In the genomic region with DNA sequence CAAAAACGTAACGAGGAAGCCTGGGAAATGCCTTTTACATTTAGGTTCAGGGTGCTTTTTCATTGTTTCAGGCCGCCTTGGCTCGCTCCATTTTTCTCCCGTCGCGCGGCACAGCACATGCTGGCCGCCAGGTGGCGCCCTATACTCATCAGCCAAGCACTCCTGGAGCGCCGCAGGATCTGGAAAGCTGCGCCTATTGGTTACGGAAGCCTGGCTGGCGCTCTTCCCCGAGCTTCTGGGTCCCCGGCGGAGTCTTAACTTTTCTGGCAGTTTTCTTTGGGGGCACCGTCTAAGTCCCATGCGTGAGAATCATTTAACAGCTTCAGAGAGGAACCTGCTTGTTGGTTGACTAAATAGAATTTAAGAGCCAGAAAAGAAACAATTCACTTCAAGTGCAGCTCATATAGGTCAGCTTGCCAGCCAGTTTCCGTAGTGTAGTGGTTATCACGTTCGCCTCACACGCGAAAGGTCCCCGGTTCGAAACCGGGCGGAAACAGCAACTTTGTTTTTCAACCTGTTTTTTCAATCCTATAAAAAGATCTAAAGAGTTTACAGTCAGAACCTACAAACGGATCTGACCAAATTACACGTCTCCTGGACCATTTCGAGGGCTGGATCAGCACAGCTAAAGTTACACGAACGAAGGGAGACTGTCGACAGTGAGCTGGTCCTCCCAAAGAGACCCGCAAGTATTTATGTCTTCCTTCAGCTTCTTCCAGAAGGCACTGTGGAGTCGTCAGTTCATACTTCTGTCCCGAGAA, we compare ENCODE assay signal across 8 mouse cellular contexts. TPM values are rescaled to one million over a fixed set of nuclear protein-coding genes. Genes with fewer than 3 reads are reported as not detected.
A peak's percentile ranks its signal among the peaks of the same experiment; 100 is the strongest.
DNase-seq lines count a peak whose midpoint lies in the region; ATAC-seq and TF ChIP-seq lines count a peak whose summit lies in the region.

No protein-coding gene starts in this region.

- ATAC-seq in forebrain, embryonic 12.5 days (ENCODE audit: low FRiP score): peak; percentile 92
- ATAC-seq in heart, postnatal 0 days (ENCODE audit: insufficient read depth, low read depth): peak; percentile 89
- peak; percentile 87 for ATAC-seq in liver, embryonic 14.5 days (ENCODE audit: insufficient read depth)
- peak; percentile 91 for ATAC-seq in stomach, embryonic 15.5 days (ENCODE audit: insufficient read depth, low FRiP score, low read depth)

- peak overlapping the region; percentile 65 for H3K4me2 ChIP-seq in forebrain, embryonic 12.5 days
- peak overlapping the region; percentile 59 for H3K4me2 ChIP-seq in heart, postnatal 0 days (ENCODE audit: low read depth, low read length)
- H3K4me2 ChIP-seq in liver, embryonic 14.5 days (ENCODE audit: low read depth): peak overlapping the region; percentile 97
- peak overlapping the region; percentile 59 for H3K4me2 ChIP-seq in stomach, embryonic 15.5 days

- TF ChIP-seq EP300 in heart, postnatal 0 days (IDR thresholded peaks at IDR 0.05; ENCODE audit: low read depth): peak; percentile 73
- TF ChIP-seq EP300 in liver, embryonic 14.5 days (IDR thresholded peaks at IDR 0.05; ENCODE audit: low read depth): peak; percentile 13; the same call in 1 of the 2 replicates

- no peaks in the 10 kb centered on the region for H3K36me3 ChIP-seq in E14TG2a.4 (ENCODE audit: insufficient read depth, low read length)
- H3K36me3 ChIP-seq in forebrain, embryonic 12.5 days (replicated peaks): no peaks in the 10 kb centered on the region
- no peaks in the 10 kb centered on the region for H3K36me3 ChIP-seq in heart, postnatal 0 days (replicated peaks; ENCODE audit: control insufficient read depth, insufficient read depth, low read length)
- no peaks in the 10 kb centered on the region for H3K36me3 ChIP-seq in liver, embryonic 14.5 days (replicated peaks; ENCODE audit: control insufficient read depth, insufficient read depth, low read depth)
- H3K36me3 ChIP-seq in stomach, embryonic 15.5 days: no peaks in the 10 kb centered on the region

- WGBS in forebrain, embryonic 12.5 days: under 1% methylated on average over 38 of the region's 38 CpGs
- WGBS in heart, postnatal 0 days: under 1% methylated on average over 38 of the region's 38 CpGs
- WGBS in liver, embryonic 14.5 days (ENCODE audit: insufficient replicate concordance): under 1% methylated on average over 38 of the region's 38 CpGs
- under 1% methylated on average over 38 of the region's 38 CpGs for WGBS in stomach, embryonic 15.5 days

- no peaks in the 10 kb centered on the region; the same call in 1 of the 2 replicates for H3K27me3 ChIP-seq in E14TG2a.4 (ENCODE audit: insufficient read depth, low read length)
- peaks cover 7% of the 10 kb centered on the region; the same call in 1 of the 2 replicates for H3K27me3 ChIP-seq in forebrain, embryonic 12.5 days
- H3K27me3 ChIP-seq in heart, postnatal 0 days (ENCODE audit: control insufficient read depth, insufficient read depth, low read length): no peaks in the 10 kb centered on the region
- no peaks in the 10 kb centered on the region for H3K27me3 ChIP-seq in liver, embryonic 14.5 days (ENCODE audit: control insufficient read depth, insufficient read depth, low read length)
- H3K27me3 ChIP-seq in stomach, embryonic 15.5 days (replicated peaks): no peaks in the 10 kb centered on the region

- H3K4me3 ChIP-seq in E14TG2a.4 (replicated peaks; ENCODE audit: low read length): peak overlapping the region; percentile 84
- H3K4me3 ChIP-seq in forebrain, embryonic 12.5 days (replicated peaks): peak overlapping the region; percentile 54
- H3K4me3 ChIP-seq in heart, postnatal 0 days (ENCODE audit: low read depth, low read length): peak overlapping the region; percentile 64
- H3K4me3 ChIP-seq in liver, embryonic 14.5 days (ENCODE audit: insufficient read depth in 1 of 2, low read depth in 2 of 2, low read length in 2 of 2): peak overlapping the region; percentile 67 to 85
- peak overlapping the region; percentile 61 for H3K4me3 ChIP-seq in stomach, embryonic 15.5 days (replicated peaks)

- peak overlapping the region; percentile 77 for H3K27ac ChIP-seq in forebrain, embryonic 12.5 days
- H3K27ac ChIP-seq in heart, postnatal 0 days (ENCODE audit: low read depth): peak overlapping the region; percentile 78
- peak overlapping the region; percentile 82 for H3K27ac ChIP-seq in liver, embryonic 14.5 days
- peak overlapping the region; percentile 80 for H3K27ac ChIP-seq in stomach, embryonic 15.5 days

- H3K9ac ChIP-seq in forebrain, embryonic 12.5 days: peak overlapping the region; percentile 56
- H3K9ac ChIP-seq in heart, postnatal 0 days (replicated peaks; ENCODE audit: low read depth, low read length): peak overlapping the region; percentile 50
- H3K9ac ChIP-seq in liver, embryonic 14.5 days (replicated peaks): peak overlapping the region; percentile 80
- peak overlapping the region; percentile 3; the same call in 1 of the 2 replicates for H3K9ac ChIP-seq in stomach, embryonic 15.5 days

- H3K4me1 ChIP-seq in E14TG2a.4 (replicated peaks; ENCODE audit: low read depth, low read length): peaks cover 25% of the 10 kb centered on the region
- H3K4me1 ChIP-seq in forebrain, embryonic 12.5 days: peaks cover 17% of the 10 kb centered on the region
- H3K4me1 ChIP-seq in heart, postnatal 0 days (ENCODE audit: control insufficient read depth, insufficient read depth): peaks cover 6% of the 10 kb centered on the region; the same call in 1 of the 2 replicates
- H3K4me1 ChIP-seq in liver, embryonic 14.5 days (replicated peaks; ENCODE audit: control insufficient read depth in 2 of 2, insufficient read depth in 2 of 2, low read length in 1 of 2): peaks cover 22 to 26% of the 10 kb centered on the region in 2 experiments
- H3K4me1 ChIP-seq in stomach, embryonic 15.5 days: peaks cover 4% of the 10 kb centered on the region; the same call in 1 of the 2 replicates

- peak; percentile 91 for DNase-seq in c-Kit-positive CD71-positive TER-119-positive erythroid progenitor cells, embryonic 14.5 days (ENCODE audit: low spot score)
- DNase-seq in heart, postnatal 0 days (ENCODE audit: low spot score): peak; percentile 95
- DNase-seq in kidney, postnatal 36 days: peak; percentile 94 to 95
- DNase-seq in liver, embryonic 14.5 days (ENCODE audit: low read depth in 3 of 3, low spot score in 3 of 3): peak; percentile 86 to 91 (median 88)
- peak; percentile 97 for DNase-seq in neural tube, embryonic 10.5 days (ENCODE audit: extremely low spot score, low spot score)

- peaks cover 39% of the 10 kb centered on the region for H3K9me3 ChIP-seq in E14TG2a.4 (ENCODE audit: low read length)
- no peaks in the 10 kb centered on the region for H3K9me3 ChIP-seq in forebrain, embryonic 12.5 days
- H3K9me3 ChIP-seq in heart, postnatal 0 days (replicated peaks; ENCODE audit: control insufficient read depth, low read length): no peaks in the 10 kb centered on the region
- no peaks in the 10 kb centered on the region for H3K9me3 ChIP-seq in liver, embryonic 14.5 days (ENCODE audit: control insufficient read depth, low read length)
- no peaks in the 10 kb centered on the region for H3K9me3 ChIP-seq in stomach, embryonic 15.5 days

- peak; percentile 95 for TF ChIP-seq CTCF in E14TG2a.4 (conservative IDR thresholded peaks at IDR 0.05; ENCODE audit: low read length)
- peak; percentile 93 for TF ChIP-seq CTCF in heart, postnatal 0 days (IDR thresholded peaks at IDR 0.05; ENCODE audit: low read depth)
- peak; percentile 99 for TF ChIP-seq CTCF in liver, embryonic 14.5 days (IDR thresholded peaks at IDR 0.05; ENCODE audit: low read depth)

RNA-seq across cellular contexts. Expression of gene Cfap126, which starts 2.5 kb away (rescaled TPM):
- 3.9 and 5.2 TPM in 2 replicates for polyA plus RNA-seq in forebrain, embryonic 12.5 days (2016; fragmentation: Nextera tagmentation; extraction: Ambion mirVana)
- 3.7 TPM in 1 of 2 replicates, not detected in the other for total RNA-seq in heart, postnatal 0 days (2014; rRNA removed; ENCODE audit: low replicate concordance)
- 2.2 and 3.5 TPM in 2 replicates for polyA plus RNA-seq in heart, postnatal 0 days (2015; fragmentation: Nextera tagmentation; extraction: Ambion mirVana)
- polyA plus RNA-seq in liver, embryonic 14.5 days (2012; rRNA removed): 1.8 and 2.2 TPM in 2 replicates
- 1.9 and 2.6 TPM in 2 replicates for polyA plus RNA-seq in liver, embryonic 14.5 days (2014; fragmentation: Nextera tagmentation; extraction: Ambion mirVana)
- 1.6 and 2.9 TPM in 2 replicates for polyA plus RNA-seq in stomach, embryonic 15.5 days (2015; fragmentation: Nextera tagmentation; extraction: Ambion mirVana)

RNA-seq across cellular contexts. Expression of gene Sdhc, which starts 39.2 kb away (rescaled TPM):
- 218 and 236 TPM in 2 replicates for polyA plus RNA-seq in forebrain, embryonic 12.5 days (2016; fragmentation: Nextera tagmentation; extraction: Ambion mirVana)
- total RNA-seq in heart, postnatal 0 days (2014; rRNA removed; ENCODE audit: low replicate concordance): 875 and 891 TPM in 2 replicates
- 754 and 772 TPM in 2 replicates for polyA plus RNA-seq in heart, postnatal 0 days (2015; fragmentation: Nextera tagmentation; extraction: Ambion mirVana)
- polyA plus RNA-seq in liver, embryonic 14.5 days (2012; rRNA removed): 103 and 111 TPM in 2 replicates
- polyA plus RNA-seq in liver, embryonic 14.5 days (2014; fragmentation: Nextera tagmentation; extraction: Ambion mirVana): 147 and 165 TPM in 2 replicates
- polyA plus RNA-seq in stomach, embryonic 15.5 days (2015; fragmentation: Nextera tagmentation; extraction: Ambion mirVana): 258 and 282 TPM in 2 replicates

RNA-seq across cellular contexts. Expression of gene Mpz, which starts 39.3 kb away (rescaled TPM):
- polyA plus RNA-seq in forebrain, embryonic 12.5 days (2016; fragmentation: Nextera tagmentation; extraction: Ambion mirVana): 0.54 and 1.0 TPM in 2 replicates
- 1.6 and 2.0 TPM in 2 replicates for total RNA-seq in heart, postnatal 0 days (2014; rRNA removed; ENCODE audit: low replicate concordance)
- polyA plus RNA-seq in heart, postnatal 0 days (2015; fragmentation: Nextera tagmentation; extraction: Ambion mirVana): 0.05 and 0.49 TPM in 2 replicates
- polyA plus RNA-seq in liver, embryonic 14.5 days (2012; rRNA removed): 0.04 and 0.25 TPM in 2 replicates
- polyA plus RNA-seq in liver, embryonic 14.5 days (2014; fragmentation: Nextera tagmentation; extraction: Ambion mirVana): 0.14 TPM in 1 of 2 replicates, not detected in the other
- polyA plus RNA-seq in stomach, embryonic 15.5 days (2015; fragmentation: Nextera tagmentation; extraction: Ambion mirVana): 1.8 and 2.2 TPM in 2 replicates

RNA-seq across cellular contexts. Expression of gene Fcgr3, which starts 46.5 kb away (rescaled TPM):
- polyA plus RNA-seq in forebrain, embryonic 12.5 days (2016; fragmentation: Nextera tagmentation; extraction: Ambion mirVana): 4.8 and 4.9 TPM in 2 replicates
- total RNA-seq in heart, postnatal 0 days (2014; rRNA removed; ENCODE audit: low replicate concordance): 11.8 and 13.7 TPM in 2 replicates
- polyA plus RNA-seq in heart, postnatal 0 days (2015; fragmentation: Nextera tagmentation; extraction: Ambion mirVana): 8.2 and 10.8 TPM in 2 replicates
- polyA plus RNA-seq in liver, embryonic 14.5 days (2012; rRNA removed): 12.7 and 14.6 TPM in 2 replicates
- 19.2 and 24.6 TPM in 2 replicates for polyA plus RNA-seq in liver, embryonic 14.5 days (2014; fragmentation: Nextera tagmentation; extraction: Ambion mirVana)
- polyA plus RNA-seq in stomach, embryonic 15.5 days (2015; fragmentation: Nextera tagmentation; extraction: Ambion mirVana): 18.7 and 18.8 TPM in 2 replicates

Comparison
In these comparisons a context has a peak if more than half of its experiments do, and no peak if none do; other contexts are left out.
1. Peak in every context shown above with its lines: DNase-seq, ATAC-seq, H3K4me3 ChIP-seq and H3K27ac ChIP-seq.
2. H3K9ac ChIP-seq: peak in every context shown above with its lines; median percentile 80 in liver, embryonic 14.5 days; 56 in forebrain, embryonic 12.5 days; 50 in heart, postnatal 0 days; 3 in stomach, embryonic 15.5 days.